Mouse (Mus musculus) cerebellum, adult 11-12 months (tissue): ENCODE measurements around the gene Msln.

Experiments used
- DNase-seq: peaks from one replicate; pipeline ENCODE4 v3.0.0; 2022

The Msln gene

GRCm38 (mm10) chr17:25754241-25754640 lies at the start of gene Msln:
Gene Msln (minus strand): TSS chr17:25754378.
- no peak for DNase-seq

GRCm38 (mm10) chr17:25802825-25803517 lies 48.8 kb upstream of the Msln start:
- DNase-seq: no peak

DNA sequence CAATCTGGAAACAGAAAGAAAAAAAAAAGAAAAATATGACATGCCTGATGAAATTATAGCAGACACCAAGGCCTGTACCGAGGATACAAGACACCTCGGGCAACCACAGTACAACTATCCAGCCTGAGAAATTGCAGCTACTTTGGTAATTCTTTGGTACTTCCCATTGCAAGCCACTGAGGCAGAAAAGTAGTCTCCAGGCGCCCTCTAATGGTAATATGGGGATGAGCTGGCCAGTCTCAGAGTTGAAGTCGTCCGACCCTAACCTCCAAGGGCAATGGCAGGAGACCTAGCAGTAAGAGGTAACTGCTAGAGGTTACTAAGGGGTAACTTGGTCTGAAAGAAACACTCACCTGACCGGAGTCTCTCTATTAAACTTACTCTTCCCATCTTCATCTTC lies 46.9 kb upstream of the Msln start:
- DNase-seq: no peak

DNA sequence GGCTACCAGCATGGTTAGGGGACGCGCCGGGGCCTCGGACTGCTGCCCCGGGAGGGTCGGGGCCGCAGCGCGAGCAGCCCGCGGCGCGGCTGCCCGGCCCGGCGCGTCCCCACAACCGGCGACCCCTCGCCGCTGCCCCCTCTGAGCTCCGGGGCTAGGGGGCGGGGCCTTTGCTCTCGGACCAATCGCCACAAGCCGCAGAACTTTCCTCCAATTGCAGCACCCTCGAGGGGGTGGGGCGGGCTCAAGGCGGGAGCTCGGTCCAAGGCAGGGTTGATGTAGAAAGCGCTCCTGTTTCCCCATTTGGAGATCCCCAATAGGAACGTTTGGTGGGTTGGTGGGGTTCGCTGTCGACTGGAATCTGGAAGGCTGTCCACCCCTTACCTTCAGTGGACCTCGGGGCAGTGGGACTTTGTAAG lies 42.8 kb upstream of the Msln start, which contains the start of gene Metrn:
TSS of gene Metrn (minus strand) at position 186 of the 419 bp plus-strand sequence.
- DNase-seq: peak; percentile 70

DNA sequence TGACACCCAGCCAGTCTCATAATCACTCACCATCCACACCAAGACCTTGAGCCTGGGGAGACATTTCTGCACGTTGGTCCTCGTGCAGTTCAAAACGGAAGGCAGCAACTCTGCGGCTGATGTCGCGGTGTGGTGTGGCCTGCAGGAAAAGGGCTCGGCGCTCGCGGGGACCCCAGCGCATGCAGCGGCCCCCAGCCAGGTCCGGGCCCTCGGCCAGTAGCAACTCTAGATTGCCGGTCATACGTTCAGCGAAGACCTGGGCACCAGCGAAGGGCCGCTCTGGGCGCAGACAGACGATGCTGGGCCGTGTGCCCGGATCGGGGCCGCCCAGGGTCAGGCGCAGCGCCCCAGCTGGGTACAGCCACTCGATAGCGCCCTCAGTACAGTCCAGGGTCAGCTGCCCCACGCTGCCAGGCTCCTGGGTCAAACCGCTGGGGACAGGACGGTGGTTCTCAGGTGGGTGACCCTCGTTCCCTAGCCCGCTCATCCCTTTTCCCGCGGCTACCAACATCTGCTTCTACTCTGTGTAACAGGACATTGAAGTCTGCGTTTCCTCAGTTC lies 42.1 kb upstream of the Msln start:
- DNase-seq: peak; percentile 38

- DNase-seq: peak; percentile 70
These were observed 41.5 kb upstream of the Msln start, which contains the start of gene AC134908.4 for GRCm38 (mm10) chr17:25795609-25796092. Gene AC134908.4 (minus strand): TSS chr17:25795659.

- no peak for DNase-seq
These were observed 40.8 kb upstream of the Msln start for GRCm38 (mm10) chr17:25794998-25795397.

DNA sequence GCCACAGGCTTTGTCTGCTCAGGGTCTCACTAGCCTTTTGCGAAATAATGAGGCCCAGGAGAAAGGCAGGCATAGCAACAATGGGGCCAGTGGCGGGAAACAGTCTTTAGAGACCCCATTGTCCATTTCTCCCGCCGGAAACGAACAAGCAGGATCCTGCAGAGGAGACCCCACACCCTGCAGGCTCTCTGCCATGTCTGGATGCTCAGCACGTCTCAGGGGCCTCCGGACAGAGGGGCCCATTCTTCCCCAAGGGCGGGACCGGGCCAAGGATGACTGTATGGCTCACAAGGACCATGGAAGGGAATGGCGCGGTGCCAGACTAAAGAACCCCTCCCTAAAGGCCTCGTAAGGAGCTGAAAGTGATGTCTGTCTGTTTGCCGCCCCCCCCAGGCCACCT lies 40.0 kb upstream of the Msln start:
- peak; percentile 61 for DNase-seq

DNA sequence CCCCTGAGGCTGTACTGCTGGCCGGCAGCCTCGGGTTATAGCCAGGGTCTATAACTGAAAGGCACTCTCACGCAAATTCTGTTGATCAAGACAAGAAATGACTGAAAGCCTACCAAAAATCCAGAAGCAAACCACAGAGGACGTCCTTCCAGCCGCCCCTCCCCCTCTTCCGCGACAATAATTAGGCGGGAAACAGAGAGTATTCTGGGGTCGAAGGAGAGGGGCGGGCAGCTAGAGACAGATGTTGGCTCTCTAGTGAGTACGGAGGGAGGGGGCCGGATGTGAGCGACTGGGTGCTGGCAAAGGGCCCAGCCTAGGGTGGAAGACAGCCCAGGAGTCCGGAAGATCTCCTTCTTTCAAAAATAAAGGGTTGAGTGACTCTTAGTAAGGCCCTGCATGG lies 38.4 kb upstream of the Msln start, which contains the start of gene Fam173a:
TSS of gene Fam173a (minus strand) at position 287 of the 400 bp plus-strand sequence.
- DNase-seq: peak; percentile 69

- peak; percentile 84 for DNase-seq
These were observed 37.8 kb upstream of the Msln start for GRCm38 (mm10) chr17:25791843-25792527.

GRCm38 (mm10) chr17:25791320-25791842 lies 37.2 kb upstream of the Msln start:
- DNase-seq: peak; percentile 47

DNA sequence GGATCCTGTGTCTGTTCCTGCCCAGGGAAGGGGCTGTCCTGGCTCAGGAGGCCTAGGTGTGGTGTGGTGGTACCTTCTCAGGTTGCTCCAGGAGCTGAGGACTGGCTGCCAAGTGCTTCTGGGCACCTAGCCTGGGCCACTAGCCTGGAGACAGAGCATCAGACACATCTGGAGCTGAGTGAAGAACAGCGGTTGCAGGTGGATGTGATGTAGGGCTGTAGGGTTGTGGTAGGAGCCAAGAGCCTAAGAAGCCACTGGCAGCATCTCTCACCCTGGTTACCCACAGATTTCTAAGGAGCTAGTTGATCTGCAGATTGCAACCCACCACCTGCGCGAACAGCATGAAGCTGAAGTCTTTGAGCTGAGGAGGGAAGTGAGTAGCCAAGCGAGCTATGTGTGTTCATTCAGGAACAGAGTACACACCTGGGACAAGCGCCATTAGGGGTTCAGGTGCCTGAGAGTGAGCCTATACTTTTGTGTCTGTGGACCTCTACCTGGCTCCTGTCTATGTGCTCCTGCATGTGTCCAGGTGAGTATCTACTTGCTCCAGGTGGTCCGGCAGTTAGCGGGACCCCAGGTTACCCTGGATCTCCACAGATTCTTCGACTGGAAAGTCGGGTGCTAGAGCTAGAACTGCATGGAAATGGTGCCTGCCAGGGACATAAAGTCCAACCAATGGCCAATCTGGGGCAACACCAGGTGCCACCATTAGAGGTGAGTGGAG lies 32.8 kb upstream of the Msln start:
- peak; percentile 42 for DNase-seq

GRCm38 (mm10) chr17:25786280-25786679 lies 32.1 kb upstream of the Msln start, which contains the start of gene Ccdc78:
Gene Ccdc78 (plus strand): TSS chr17:25786580.
- DNase-seq: no peak

GRCm38 (mm10) chr17:25785281-25785745 lies 31.1 kb upstream of the Msln start, which contains the start of gene Haghl:
Gene Haghl (minus strand): TSS chr17:25785673.
- DNase-seq: peak; percentile 96

DNA sequence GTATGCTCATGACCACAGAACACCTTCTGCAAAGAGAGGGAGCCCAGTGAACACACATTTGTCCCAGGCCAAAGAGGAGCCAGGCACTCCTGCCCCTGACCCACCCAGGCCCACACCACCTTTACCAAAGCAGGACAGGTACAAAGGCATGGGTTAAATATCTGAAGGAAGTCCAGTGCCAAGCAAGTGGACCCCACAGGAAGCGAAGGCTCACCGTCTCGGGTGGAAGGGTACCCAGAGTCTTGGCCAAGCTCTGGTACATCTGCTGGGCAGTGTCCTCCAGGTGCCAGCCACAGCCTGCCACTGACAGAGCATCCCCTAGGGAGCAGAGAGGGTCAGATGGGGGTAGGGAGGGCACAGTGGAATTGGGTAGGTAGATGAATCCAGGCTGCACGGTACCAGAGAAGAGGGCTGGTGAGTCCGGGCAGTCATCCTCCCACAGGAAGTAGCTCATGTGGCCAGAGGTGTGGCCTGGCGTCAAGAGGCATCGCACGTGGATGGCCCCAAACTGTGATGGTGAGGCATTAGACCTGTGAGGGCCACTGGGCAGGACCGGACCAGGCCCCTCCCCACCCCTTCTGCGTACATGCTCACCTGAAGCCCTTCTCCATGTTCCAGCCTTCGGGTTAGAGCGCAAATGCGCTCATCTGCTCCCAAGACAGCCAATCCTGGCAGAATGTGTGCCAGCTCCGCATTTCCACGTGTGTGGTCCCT lies 29.8 kb upstream of the Msln start:
- peak; percentile 56 for DNase-seq

DNA sequence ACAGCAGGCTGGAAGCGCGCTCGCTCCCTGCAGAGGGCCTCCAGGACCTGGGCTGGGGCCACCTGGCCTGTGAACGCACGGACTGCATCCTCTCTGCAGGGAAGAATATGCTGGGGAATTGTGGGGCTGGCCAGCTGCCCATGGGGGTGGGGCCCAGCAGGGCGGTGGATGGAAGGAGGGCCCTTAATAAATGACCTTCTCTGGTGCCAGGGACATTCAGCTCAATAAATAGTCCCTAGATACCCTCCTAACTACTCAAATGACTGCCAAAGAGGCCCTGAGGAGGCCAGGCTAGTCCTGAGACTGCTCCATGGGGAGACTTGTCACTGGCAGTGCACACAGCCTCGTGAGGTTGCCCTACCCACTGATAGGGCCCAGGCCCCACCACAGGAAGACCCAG lies 28.9 kb upstream of the Msln start:
- DNase-seq: peak; percentile 75

GRCm38 (mm10) chr17:25781339-25781738 lies 27.2 kb upstream of the Msln start:
- DNase-seq: peak; percentile 33

GRCm38 (mm10) chr17:25777948-25778347 lies 23.8 kb upstream of the Msln start:
- DNase-seq: no peak

GRCm38 (mm10) chr17:25775318-25776062 lies 21.3 kb upstream of the Msln start:
- DNase-seq: peak; percentile 23

DNA sequence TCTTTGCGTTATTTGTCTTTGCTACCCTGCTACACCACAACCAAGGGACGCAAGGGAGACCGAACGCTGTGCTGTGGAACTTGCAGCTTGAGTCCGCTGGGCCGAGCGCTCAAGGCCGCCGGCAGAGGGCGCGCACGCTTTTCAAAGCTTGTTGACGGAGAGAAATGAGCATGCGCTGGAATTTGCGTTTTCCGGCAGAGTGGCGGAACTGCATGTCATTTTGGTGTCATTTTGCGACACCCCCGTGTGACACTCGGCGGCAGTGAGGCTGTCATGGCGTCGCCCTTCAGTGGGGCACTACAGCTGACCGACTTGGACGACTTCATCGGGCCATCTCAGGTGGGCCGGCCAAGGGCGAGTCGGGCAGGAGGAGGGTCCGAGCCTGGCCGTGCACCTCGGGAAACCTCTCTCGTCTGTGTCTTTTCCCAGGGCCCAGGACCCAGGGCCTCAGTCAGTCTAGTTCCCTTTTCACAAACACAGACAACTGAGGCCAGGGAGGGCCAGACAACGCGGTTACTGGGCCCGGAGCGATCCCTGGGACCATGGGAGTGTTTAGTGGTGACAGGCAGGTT lies 19.5 kb upstream of the Msln start, which contains the start of gene Narfl:
TSS of gene Narfl (plus strand) at position 228 of the 572 bp plus-strand sequence.
- DNase-seq: peak; percentile 96
